Mouse (Mus musculus) skeletal muscle tissue, postnatal 0 days (tissue): Measurements from ENCODE around the gene Det1. TPM values are rescaled to one million over a fixed set of nuclear protein-coding genes. Genes with fewer than 3 reads are reported as not detected.

Experiments
- microRNA-seq, 2 experiments: library from miRNA; unstranded; fragments of <30 nt; microRNA quantifications; one replicate each; pipeline ENCODE4; 2016
- polyA plus RNA-seq: library from polyadenylated mRNA; unstranded; fragments of >200 nt; fragmentation: Nextera tagmentation; extraction: Ambion mirVana; gene quantifications from 2 replicates; pipeline ENCODE4 v1.2.1, GENCODE M21; 2015

The Det1 gene
- polyA plus RNA-seq, result 7.7 and 8.6 TPM in 2 replicates

DNA sequence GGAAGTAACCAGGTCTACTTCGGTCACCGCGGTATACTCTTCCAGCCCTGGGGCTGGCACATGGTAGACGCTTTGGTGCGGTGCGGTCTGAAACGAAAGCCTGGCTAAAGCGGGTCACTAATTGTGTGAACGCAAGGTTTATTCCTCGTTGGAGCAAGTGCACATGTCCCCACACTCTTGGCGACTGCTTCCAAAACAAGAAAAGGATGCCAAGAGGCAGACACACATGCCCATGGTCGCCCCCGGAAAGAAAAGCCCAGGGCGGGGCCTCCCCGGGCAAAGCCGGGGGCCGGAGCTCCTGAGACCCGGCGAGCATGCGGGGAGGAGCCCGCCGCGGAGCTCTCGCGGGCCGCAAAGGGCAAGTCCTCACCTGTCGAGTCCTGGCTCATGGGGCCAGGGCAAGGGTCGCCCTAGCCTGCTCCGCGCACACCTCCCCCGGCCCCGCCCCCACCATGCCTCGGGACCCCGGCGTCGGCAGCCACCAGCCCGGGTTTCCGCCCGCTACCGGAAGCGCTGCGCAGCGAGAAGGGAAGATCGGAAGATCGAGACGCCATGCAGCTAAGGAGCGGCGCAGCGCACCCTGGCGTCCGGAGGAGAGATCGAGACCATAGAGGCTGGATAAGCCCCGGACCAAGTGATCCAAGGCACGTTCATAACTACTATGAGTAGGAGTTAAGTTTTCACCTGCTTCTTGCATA lies at the start of gene Det1:
Det1 (minus strand) TSS at position 527 of the 698 bp plus-strand sequence.

DNA sequence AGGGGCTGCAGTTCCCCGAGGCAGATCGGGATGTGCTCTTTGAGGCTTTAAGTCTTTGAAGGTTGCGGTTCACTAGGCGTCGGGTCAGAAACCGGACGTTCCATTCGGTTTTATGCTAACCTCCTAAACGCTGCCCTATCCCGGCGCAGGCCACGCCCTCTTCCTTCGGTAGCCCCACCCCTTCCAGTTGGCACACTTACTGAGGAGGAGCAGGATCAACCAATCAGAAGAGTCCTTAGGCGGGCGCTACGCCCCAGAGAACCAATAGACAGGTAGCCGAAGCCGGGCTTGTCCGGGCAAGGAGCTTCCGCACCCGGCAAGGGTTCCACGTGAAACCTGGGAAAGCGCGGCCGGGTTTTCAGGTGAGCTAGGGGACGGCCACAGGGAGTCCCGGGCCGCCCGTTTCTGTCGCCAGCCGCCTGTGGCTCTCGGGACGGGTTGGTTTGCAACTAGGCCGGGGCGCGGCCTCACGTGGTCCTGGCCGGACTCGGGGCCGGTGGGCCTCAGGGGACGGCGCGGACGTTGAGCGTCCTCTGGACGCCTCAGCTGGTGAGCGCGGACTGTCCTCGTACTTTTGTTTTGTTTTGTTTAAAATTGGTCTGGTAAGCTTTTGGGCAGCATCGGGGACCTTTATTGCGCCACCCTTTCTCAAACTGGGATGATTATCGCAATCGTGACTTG lies 48.7 kb upstream of the Det1 start, which contains the start of gene Aen:
Aen (plus strand) TSS at position 202 of the 681 bp plus-strand sequence.

DNA sequence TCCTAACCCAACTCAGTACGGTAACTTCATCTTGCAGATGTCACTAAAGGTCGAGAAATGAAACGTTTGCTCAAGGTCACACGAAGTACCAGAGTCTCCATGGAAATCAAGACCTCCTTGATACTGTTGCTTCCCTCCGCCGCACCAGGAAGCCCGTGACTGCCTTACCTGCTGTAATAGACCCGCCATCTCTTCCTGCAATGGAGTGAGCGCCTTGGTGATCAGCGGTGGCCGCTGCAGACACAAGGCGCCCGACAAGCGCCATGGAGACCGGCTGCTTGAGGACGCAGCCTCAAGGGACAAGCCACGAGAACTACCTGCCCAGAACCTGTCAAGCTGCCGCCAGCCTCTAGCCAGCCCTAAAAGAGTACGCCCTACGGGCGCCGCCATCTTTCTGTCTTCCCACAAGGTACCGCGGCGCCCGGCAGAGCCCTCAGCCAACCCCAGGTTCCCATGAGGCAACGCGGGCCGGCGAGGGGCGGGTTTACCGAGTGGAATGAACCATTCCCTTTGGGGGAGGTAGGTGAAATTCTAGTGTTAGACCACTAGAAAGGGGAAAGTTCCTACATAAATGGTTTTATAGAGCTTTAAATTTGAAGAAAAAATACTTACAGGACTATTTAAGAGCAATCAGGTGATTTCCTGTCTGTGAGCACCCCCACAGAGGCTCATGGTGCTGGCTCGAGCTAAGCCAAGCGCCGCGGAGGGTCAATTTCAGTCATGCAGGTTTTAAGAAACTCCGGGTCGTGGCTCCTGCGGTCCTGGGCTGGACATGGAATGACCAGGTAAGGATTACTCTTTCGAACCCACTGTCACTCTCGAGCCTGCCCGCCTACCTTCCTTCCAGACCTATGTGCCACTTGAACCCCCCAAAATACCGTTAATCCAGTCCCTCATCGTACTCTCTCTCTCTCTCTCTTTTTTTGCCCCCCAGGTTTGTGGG lies 64.2 kb downstream of the Det1 start, which contains the start of the genes Mrps11 and Mrpl46:
Mrps11 (plus strand) TSS at position 481 of the 943 bp plus-strand sequence.
Mrpl46 (minus strand) TSS at position 893 of the 943 bp plus-strand sequence.

Small RNAs within 50 kb of the gene (microRNA-seq; reads per million reads assigned to microRNA genes)
- 0.21 to 0.91 reads per million in 2 experiments for gene Mir7-2

Other genes starting within 250 kb of the Det1 start
- gene Ntrk3, start 109.3 kb downstream of the Det1 start, polyA plus RNA-seq, result 0.93 and 1.2 TPM in 2 replicates
- 41.7 and 47.5 TPM in 2 replicates for gene Mrps11, start 64.1 kb downstream of the Det1 start, polyA plus RNA-seq
- 58.9 and 62.5 TPM in 2 replicates for gene Mrpl46, start 63.7 kb downstream of the Det1 start, polyA plus RNA-seq
- 16.3 and 18.1 TPM in 2 replicates for gene Aen, start 48.6 kb upstream of the Det1 start, polyA plus RNA-seq
- 1.9 and 3.9 TPM in 2 replicates for gene Isg20, start 66.2 kb upstream of the Det1 start, polyA plus RNA-seq
- 0.42 and 3.5 TPM in 2 replicates for gene Acan, start 206.2 kb upstream of the Det1 start, polyA plus RNA-seq